20 mouse cellular contexts compared by ENCODE assay signal in the genomic region with DNA sequence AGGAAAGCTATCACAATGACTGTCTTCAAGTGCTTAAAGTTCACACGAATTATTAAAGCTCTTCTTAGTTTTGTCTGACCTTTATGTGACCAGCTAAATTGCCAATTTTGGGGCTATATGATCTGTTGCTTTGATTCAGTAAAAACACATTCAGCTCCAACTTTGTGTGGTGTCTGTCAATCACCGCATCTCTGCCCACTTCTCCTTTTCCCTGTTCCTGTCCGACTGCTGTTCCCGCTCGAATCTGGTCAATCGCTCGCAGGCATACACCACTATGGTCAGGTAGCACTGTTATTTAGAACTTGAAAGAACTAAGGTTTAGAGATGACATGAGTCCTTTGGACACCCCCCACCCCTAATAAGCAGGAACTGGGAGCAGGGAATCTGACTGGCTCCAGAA.
"Had no signal": no experiment of that assay in that cellular context is flagged by ENCODE, and none has a peak within 500 bp of the region (broad histone marks: within the 10 kb centered on the region; RNA-seq: fewer than 3 reads in every experiment).

No protein-coding gene starts in this region.

- H3K27ac ChIP-seq: liver, embryonic 14.5 days; macrophage; midbrain, embryonic 13.5 days; midbrain, embryonic 15.5 days; neural tube, embryonic 13.5 days; neural tube, embryonic 15.5 days had no signal

- H3K4me3 ChIP-seq: megakaryocyte, embryonic 14.5 days; midbrain, embryonic 13.5 days; midbrain, embryonic 15.5 days; myocyte; neural tube, embryonic 13.5 days; neural tube, embryonic 15.5 days had no signal

- ATAC-seq: midbrain, embryonic 13.5 days; midbrain, embryonic 15.5 days had no signal

- H3K4me1 ChIP-seq: midbrain, embryonic 15.5 days had no signal

- H3K27me3 ChIP-seq: midbrain, embryonic 13.5 days; midbrain, embryonic 15.5 days; neural tube, embryonic 13.5 days; neural tube, embryonic 15.5 days had no signal

- H3K36me3 ChIP-seq: midbrain, embryonic 13.5 days; midbrain, embryonic 15.5 days; neural tube, embryonic 13.5 days; neural tube, embryonic 15.5 days had no signal

- H3K9ac ChIP-seq: liver, embryonic 14.5 days; lung, embryonic 14.5 days; midbrain, embryonic 13.5 days; midbrain, embryonic 15.5 days; neural tube, embryonic 13.5 days; neural tube, embryonic 15.5 days had no signal

- DNase-seq: lung, adult 18-20 months; lung, embryonic 14.5 days; lung, postnatal 10 days; lung, postnatal 36 days; retina, postnatal 1 day; right cerebral cortex, adult 18-20 months; right cerebral cortex, postnatal 25 days; right cerebral cortex, postnatal 4 days; spleen, adult 18-20 months; thymus, adult 18-20 months; thymus, postnatal 25 days; thymus, postnatal 4 days had no signal

- H3K9me3 ChIP-seq: midbrain, embryonic 15.5 days; neural tube, embryonic 15.5 days had no signal
